Mouse (Mus musculus) embryonic facial prominence, embryonic 10.5 days (tissue): ENCODE measurements around the gene Zfp422. TPM values are rescaled to one million over a fixed set of nuclear protein-coding genes. Genes with fewer than 3 reads are reported as not detected.

Experiments
- DNase-seq: peaks from one replicate; pipeline ENCODE4 v3.0.0-alpha.2; 2017; ENCODE audit warnings: low spot score
- H3K27ac ChIP-seq: fragments of 300-500 bp; sonication (generic); replicated peaks from 2 replicates; pipeline ENCODE4 v1.5.1; 2016; ENCODE audit warnings: mild to moderate bottlenecking
- H3K27me3 ChIP-seq: fragments of 300-500 bp; sonication (generic); replicated peaks from 2 replicates; pipeline ENCODE4 v1.6.1; 2016; ENCODE audit warnings: low read depth, mild to moderate bottlenecking; ENCODE audit not compliant: poor library complexity, severe bottlenecking
- H3K36me3 ChIP-seq: fragments of 300-500 bp; sonication (generic); replicated peaks from 2 replicates; pipeline ENCODE4 v1.6.1; 2016; ENCODE audit warnings: mild to moderate bottlenecking, moderate library complexity
- H3K4me1 ChIP-seq: fragments of 300-500 bp; sonication (generic); 2 replicates; pipeline ENCODE4 v1.6.1; 2016
- H3K4me3 ChIP-seq: fragments of 300-500 bp; sonication (generic); 2 replicates; pipeline ENCODE4 v1.5.1; 2016; ENCODE audit warnings: mild to moderate bottlenecking, moderate library complexity
- H3K9me3 ChIP-seq: fragments of 300-500 bp; sonication (generic); 2 replicates; pipeline ENCODE4 v1.6.1; 2016; ENCODE audit warnings: mild to moderate bottlenecking
- WGBS: fragments of 180-500 bp; shearing (Covaris S2); methylation state at CpG from one replicate; pipeline ENCODE4 v1.1.7; 2016; 5-methylcytosine and 5-hydroxymethylcytosine counted together
- polyA plus RNA-seq: library from polyadenylated mRNA; unstranded; fragments of >200 nt; fragmentation: Nextera tagmentation; extraction: Ambion mirVana; gene quantifications from 2 replicates; pipeline ENCODE4 v1.2.1, GENCODE M21; 2016

The Zfp422 gene
- polyA plus RNA-seq = 267 TPM in 2 replicates

DNA sequence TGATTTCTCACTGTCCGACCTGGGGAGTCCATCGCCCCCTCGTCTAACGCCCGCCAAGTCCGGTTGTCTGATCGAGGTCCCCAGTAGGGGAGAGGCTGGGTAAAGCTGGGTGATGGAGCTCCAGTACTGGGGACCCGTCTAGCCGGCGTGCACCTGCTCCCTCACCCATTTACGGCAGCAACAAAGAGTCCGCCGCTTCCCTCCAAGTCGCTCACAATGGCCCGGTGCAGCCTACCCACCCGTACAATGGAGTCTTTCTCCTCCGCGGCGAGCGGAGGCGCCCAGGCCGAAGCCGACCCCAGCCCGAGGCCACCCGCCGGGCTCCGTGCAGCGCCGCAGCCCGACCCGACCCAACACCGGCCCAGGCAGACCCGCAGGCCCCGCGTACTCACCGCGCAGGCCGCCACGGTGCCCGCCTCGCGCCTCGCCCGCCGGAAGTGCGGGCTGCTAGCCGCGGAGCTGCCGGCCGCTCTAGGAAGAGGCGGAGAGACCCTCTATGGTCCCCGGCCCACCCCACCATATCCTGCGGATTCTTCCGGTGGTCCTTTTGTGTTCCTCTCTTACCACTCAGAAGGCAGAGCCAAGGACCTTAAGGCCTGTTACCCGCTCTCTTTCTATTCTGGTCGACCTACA lies at the start of gene Zfp422:
Zfp422 (minus strand) TSS at position 461 of the 633 bp plus-strand sequence.
- Histone ChIP-seq H3K4me3 (peak within 1 kb of the TSS; percentile 76), H3K9me3 (no peaks in the 10 kb centered on the region), H3K27ac (peak within 1 kb of the TSS; percentile 99), H3K27me3 (no peaks in the 10 kb centered on the region), H3K36me3 (peaks cover 31% of the 10 kb centered on the region), H3K4me1 (peaks cover 11% of the 10 kb centered on the region)
- peak; percentile 87 for DNase-seq
- under 1% methylated on average over 56 of the region's 56 CpGs for WGBS

DNA sequence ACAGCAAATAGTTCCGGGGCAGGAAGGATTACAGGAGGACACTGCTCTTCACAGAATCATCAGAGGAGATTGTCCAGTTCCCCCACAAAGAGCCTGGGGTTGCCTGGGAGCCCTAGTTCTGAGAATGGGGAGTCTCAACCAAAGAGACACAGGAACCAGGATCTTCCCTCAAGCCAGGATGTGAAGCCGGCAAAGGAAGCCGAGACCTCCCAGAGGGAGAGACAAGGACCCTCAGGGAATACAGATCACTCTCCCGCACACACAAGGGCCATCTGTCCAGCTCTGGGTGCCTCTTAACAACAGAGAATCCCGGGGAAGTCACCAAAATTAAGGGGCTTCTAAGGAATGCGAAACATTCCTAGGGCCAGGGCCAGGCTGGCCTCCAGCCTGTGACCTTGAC lies 48.5 kb upstream of the Zfp422 start:
- no peak overlapping the region for H3K4me3 ChIP-seq
- H3K9me3 ChIP-seq = no peaks in the 10 kb centered on the region
- H3K36me3 ChIP-seq = no peaks in the 10 kb centered on the region
- peaks cover 44% of the 10 kb centered on the region for H3K4me1 ChIP-seq
- 29% methylated on average over 6 of the region's 6 CpGs for WGBS
- no peak for DNase-seq
- 0 out of 2 replicates have a peak overlapping the region, but pooled peaks have one; percentile 44 for H3K27ac ChIP-seq
- peaks cover 15% of the 10 kb centered on the region for H3K27me3 ChIP-seq

GRCm38 (mm10) chr6:116676355-116676913 lies 47.6 kb upstream of the Zfp422 start:
- H3K4me3 ChIP-seq = no peak overlapping the region
- H3K36me3 ChIP-seq = no peaks in the 10 kb centered on the region
- WGBS = 77% methylated on average over 10 of the region's 10 CpGs
- DNase-seq = no peak
- H3K27ac ChIP-seq = no peak overlapping the region
- peaks cover 24% of the 10 kb centered on the region for H3K27me3 ChIP-seq
- H3K9me3 ChIP-seq = no peaks in the 10 kb centered on the region
- peaks cover 53% of the 10 kb centered on the region for H3K4me1 ChIP-seq

DNA sequence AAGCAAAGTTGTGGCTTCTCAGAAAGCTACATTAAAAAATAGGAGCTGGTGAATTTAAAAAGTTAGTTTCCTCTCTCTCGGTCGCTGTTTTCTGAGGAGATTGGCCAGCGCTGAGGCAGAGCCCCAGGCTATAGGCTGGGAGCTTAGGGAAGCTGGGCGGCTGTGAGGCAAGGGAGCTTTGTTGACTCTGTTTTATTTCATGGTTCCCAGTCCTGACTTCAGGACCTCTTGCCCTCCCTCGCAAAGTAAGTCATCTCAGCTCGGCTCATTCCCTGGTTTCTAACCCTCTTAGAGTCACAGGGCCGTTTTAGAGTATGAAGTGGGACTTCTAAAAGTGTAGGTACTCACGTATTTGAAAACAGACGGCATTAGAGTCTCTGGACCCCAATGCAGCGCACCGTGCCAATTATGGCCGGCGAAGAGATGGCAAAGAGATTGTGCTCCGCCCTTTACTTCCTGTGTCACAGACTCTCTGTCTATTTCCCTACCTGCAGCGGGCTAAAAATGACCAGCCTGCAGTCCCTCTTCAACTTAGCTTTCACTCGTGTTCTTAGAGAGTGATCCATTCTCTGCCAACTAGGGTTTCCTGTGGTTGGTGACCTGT lies 45.6 kb upstream of the Zfp422 start:
- no peaks in the 10 kb centered on the region for H3K36me3 ChIP-seq
- H3K9me3 ChIP-seq = no peaks in the 10 kb centered on the region
- 21% methylated on average over 16 of the region's 16 CpGs for WGBS
- H3K27me3 ChIP-seq = peaks cover 40% of the 10 kb centered on the region
- peak overlapping the region; percentile 86 for H3K27ac ChIP-seq
- H3K4me1 ChIP-seq = peaks cover 72% of the 10 kb centered on the region
- H3K4me3 ChIP-seq = peak overlapping the region; percentile 72
- no peak for DNase-seq

DNA sequence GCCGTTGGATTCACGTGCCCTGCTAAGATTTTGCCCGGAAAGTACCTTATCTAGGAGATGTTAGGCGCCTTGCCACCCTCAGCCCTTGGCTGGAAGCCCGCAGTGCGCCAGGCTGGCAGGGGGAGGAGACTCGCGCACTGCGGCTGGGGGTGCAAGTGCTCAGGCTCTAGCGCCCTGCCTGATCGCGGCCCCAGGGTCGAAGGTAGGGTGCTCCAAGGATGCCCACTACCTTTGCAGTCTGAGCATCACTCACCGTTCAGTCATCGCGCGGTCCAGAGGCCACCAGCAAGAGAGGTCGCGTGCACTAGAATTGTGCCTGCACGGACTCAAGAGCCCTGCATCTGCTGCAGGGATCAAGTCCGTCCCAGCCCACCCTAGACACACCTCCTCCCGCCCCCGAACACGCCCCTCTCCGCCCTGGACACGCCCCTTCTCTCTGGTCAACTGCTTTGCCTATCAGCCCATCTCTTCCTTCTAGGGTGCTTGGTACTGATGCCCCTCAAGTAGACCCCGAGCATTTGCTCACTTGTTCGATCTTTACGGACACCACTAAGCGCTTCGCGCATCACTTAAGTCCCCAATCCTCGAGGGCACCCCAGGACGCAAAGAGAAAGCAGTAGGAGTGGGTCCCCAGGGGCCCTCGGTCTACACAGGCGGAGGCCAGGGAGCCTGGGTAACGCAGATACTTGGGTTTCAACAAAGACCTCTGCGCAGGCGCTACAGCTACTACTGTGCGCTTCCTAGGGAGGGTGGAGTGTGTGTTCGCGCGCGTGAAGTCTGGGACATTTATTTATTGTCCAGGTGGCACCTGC lies 44.9 kb upstream of the Zfp422 start, which contains the start of gene Rassf4:
Rassf4 (minus strand) TSS at position 482 of the 812 bp plus-strand sequence.
- Histone ChIP-seq H3K4me1 (peaks cover 77% of the 10 kb centered on the region), H3K4me3 (peak within 1 kb of the TSS; percentile 72), H3K27me3 (peaks cover 40% of the 10 kb centered on the region), H3K36me3 (no peaks in the 10 kb centered on the region), H3K9me3 (no peaks in the 10 kb centered on the region), H3K27ac (peak within 1 kb of the TSS; percentile 86)
- WGBS = under 1% methylated on average over 44 of the region's 44 CpGs
- peak; percentile 95 for DNase-seq

GRCm38 (mm10) chr6:116672349-116672748 lies 43.5 kb upstream of the Zfp422 start:
- H3K27me3 ChIP-seq = peaks cover 40% of the 10 kb centered on the region
- H3K9me3 ChIP-seq = no peaks in the 10 kb centered on the region
- peaks cover 77% of the 10 kb centered on the region for H3K4me1 ChIP-seq
- no peak for DNase-seq
- WGBS = 66% methylated on average over 5 of the region's 5 CpGs
- H3K36me3 ChIP-seq = no peaks in the 10 kb centered on the region
- H3K27ac ChIP-seq = 0 out of 2 replicates have a peak overlapping the region, but pooled peaks have one; percentile 7
- peak overlapping the region; percentile 72; the same call in 1 of the 2 replicates for H3K4me3 ChIP-seq

DNA sequence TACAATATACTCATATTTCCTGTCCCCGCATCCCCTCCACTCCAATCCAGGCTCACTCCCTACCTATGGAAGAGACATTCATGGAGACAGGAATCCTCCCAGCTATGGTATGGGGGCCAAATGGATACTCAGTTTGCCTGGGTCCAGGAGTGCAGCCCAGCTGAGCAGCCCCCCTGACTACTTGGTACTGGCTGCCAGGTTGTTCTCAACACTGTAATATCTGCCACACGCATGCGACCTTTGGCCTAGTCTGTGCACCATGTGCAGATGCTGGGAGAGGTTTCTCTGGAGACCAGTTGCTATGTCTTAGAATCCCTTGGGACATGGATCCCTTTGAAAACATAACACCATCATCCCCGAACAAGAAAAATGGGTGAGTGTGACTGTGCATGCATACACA lies 43.0 kb upstream of the Zfp422 start:
- WGBS = 83% methylated on average over 4 of the region's 4 CpGs
- no peaks in the 10 kb centered on the region for H3K36me3 ChIP-seq
- H3K27me3 ChIP-seq = peaks cover 40% of the 10 kb centered on the region
- H3K4me3 ChIP-seq = peak overlapping the region; percentile 72; the same call in 1 of the 2 replicates
- H3K4me1 ChIP-seq = peaks cover 77% of the 10 kb centered on the region
- H3K27ac ChIP-seq = no peak overlapping the region; the same call in 1 of the 2 replicates
- DNase-seq = no peak
- no peaks in the 10 kb centered on the region for H3K9me3 ChIP-seq

DNA sequence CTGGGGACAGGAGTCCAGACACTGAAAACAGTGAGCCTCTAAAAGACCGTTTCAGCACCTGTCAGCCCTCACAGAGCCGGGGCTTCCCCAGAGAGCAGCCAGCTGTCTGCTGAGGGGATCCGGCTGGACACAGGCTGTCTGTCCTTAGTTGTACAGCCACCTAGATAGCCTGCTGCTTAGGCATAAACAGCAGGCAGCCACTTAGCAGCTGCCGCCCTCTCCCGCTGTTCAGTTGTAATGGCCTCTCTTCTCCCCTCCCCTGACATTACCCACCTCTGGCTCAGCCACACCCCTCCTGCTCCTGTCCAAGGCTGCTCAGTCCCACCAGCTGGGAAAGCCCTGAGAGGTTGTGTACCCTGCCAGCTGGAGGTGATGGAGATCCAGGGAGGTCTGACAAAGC lies 42.2 kb upstream of the Zfp422 start:
- H3K27me3 ChIP-seq = peaks cover 40% of the 10 kb centered on the region
- H3K27ac ChIP-seq = peak overlapping the region; percentile 68
- H3K4me3 ChIP-seq = peak overlapping the region; percentile 19; the same call in 1 of the 2 replicates
- H3K36me3 ChIP-seq = no peaks in the 10 kb centered on the region
- H3K4me1 ChIP-seq = peaks cover 78% of the 10 kb centered on the region
- WGBS = 7% methylated on average over 5 of the region's 5 CpGs
- H3K9me3 ChIP-seq = no peaks in the 10 kb centered on the region
- DNase-seq = peak; percentile 45

GRCm38 (mm10) chr6:116670144-116670543 lies 41.3 kb upstream of the Zfp422 start:
- peak overlapping the region; percentile 19 for H3K4me3 ChIP-seq
- DNase-seq = peak; percentile 41
- H3K27me3 ChIP-seq = peaks cover 39% of the 10 kb centered on the region
- no peaks in the 10 kb centered on the region for H3K9me3 ChIP-seq
- WGBS = 24% methylated on average over 6 of the region's 6 CpGs
- peaks cover 77% of the 10 kb centered on the region for H3K4me1 ChIP-seq
- H3K36me3 ChIP-seq = no peaks in the 10 kb centered on the region
- H3K27ac ChIP-seq = peak overlapping the region; percentile 68

DNA sequence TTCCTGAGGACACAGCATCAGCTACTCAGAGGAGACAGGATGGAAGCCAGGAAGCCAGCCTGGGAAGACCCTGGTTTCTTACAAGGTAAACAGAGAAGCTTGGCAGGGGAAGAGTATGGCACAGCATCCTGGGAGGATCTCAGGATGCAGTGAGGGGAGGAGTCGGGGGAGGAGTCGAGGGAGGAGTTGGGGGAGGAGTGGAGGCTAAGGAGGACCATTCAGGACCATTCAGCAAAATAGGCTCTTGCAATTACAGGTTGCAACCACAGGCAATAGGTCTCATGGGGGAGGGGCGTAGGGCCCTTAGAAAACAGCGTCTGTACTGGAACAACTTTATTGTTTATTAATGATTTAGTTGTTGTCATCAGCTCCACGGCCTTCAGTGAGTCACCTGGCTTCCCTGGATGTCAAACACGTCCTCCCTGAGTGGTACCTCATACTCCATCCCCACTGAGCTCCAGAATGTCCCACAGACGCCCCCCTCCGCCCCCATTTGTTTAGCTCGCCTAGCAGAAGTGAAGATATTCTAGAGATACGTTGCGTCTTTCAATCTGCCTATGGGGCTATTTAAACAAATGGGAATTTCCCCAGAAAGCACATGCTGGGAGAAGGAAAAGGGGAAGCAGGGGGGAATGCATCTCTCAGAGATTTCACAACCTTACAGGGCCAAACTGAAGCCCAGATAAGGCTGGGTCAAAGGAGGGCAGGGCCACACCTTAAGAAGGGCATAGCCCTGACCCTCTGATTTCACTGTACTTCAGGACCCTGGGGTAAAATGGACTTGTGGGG lies 40.1 kb upstream of the Zfp422 start:
- H3K4me1 ChIP-seq = peaks cover 68% of the 10 kb centered on the region
- no peaks in the 10 kb centered on the region for H3K9me3 ChIP-seq
- no peak overlapping the region for H3K27ac ChIP-seq
- no peak overlapping the region for H3K4me3 ChIP-seq
- no peaks in the 10 kb centered on the region for H3K36me3 ChIP-seq
- WGBS = 50% methylated on average over 11 of the region's 11 CpGs
- H3K27me3 ChIP-seq = peaks cover 32% of the 10 kb centered on the region
- peak; percentile 38 for DNase-seq

DNA sequence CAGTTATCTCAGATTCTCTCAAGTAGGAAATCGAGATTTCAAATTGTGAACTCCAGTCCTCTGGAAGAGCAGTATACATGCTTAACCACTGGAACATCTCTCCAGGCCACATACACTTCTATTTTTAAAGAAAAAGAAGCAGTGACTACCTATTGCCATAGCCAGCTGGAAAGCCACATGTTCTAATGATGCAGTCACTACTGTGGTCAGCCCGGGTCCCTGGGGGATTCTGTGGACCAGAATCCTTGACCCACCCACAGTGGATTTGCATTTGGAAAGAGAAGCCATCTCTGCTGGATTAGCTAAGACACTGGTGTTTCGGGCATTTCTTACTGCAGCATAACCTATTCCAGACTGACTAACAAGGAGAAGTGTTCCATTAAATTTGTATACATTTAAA lies 38.6 kb upstream of the Zfp422 start:
- Histone ChIP-seq H3K4me1 (peaks cover 53% of the 10 kb centered on the region), H3K36me3 (no peaks in the 10 kb centered on the region), H3K27ac (no peak overlapping the region), H3K27me3 (peaks cover 26% of the 10 kb centered on the region), H3K4me3 (no peak overlapping the region), H3K9me3 (no peaks in the 10 kb centered on the region)
- 80% methylated on average over 3 of the region's 3 CpGs for WGBS
- no peak for DNase-seq
